Mouse (Mus musculus) kidney, postnatal 4 days (tissue): Measurements from ENCODE around the gene Nf1.

ENCODE experiments used
- DNase-seq, 2 experiments: peaks; one replicate each; pipeline ENCODE4 v3.0.0; 2021; ENCODE audit warnings: mixed read lengths in 2 of 2

The Nf1 gene

GRCm38 (mm10) chr11:79329585-79329984 is 9.9 kb upstream of the Nf1 start:
- no peak for DNase-seq

- DNase-seq, result no peak
Observed at GRCm38 (mm10) chr11:79335077-79335476, 4.4 kb upstream of the Nf1 start.

GRCm38 (mm10) chr11:79336722-79337267 is 2.7 kb upstream of the Nf1 start:
- peak; percentile 32 to 33 for DNase-seq

- no peak for DNase-seq
Observed at GRCm38 (mm10) chr11:79338621-79339020, 872 bp upstream of the Nf1 start.

GRCm38 (mm10) chr11:79339808-79340781 is 602 bp downstream of the Nf1 start:
- DNase-seq, result peak; percentile 69 to 78

- no peak for DNase-seq
Observed at GRCm38 (mm10) chr11:79356995-79357394, 17.5 kb downstream of the Nf1 start.

GRCm38 (mm10) chr11:79357397-79357796 is 17.9 kb downstream of the Nf1 start:
- DNase-seq, result no peak

GRCm38 (mm10) chr11:79364956-79365355 is 25.5 kb downstream of the Nf1 start:
- DNase-seq, result no peak

- DNase-seq, result no peak
Observed at GRCm38 (mm10) chr11:79366284-79366683, 26.8 kb downstream of the Nf1 start.

GRCm38 (mm10) chr11:79373031-79373430 is 33.5 kb downstream of the Nf1 start:
- DNase-seq, result peak; percentile 24 to 28

GRCm38 (mm10) chr11:79398336-79398735 is 58.8 kb downstream of the Nf1 start:
- DNase-seq, result peak; percentile 94 to 96

GRCm38 (mm10) chr11:79403625-79404319 is 64.3 kb downstream of the Nf1 start:
- no peak for DNase-seq

GRCm38 (mm10) chr11:79413761-79414513 is 74.4 kb downstream of the Nf1 start:
- no peak for DNase-seq

GRCm38 (mm10) chr11:79422496-79422895 is 83.0 kb downstream of the Nf1 start:
- no peak for DNase-seq

GRCm38 (mm10) chr11:79426571-79426970 is 87.1 kb downstream of the Nf1 start:
- DNase-seq, result no peak

GRCm38 (mm10) chr11:79427638-79428037 is 88.1 kb downstream of the Nf1 start:
- DNase-seq, result peak; percentile 20 to 44

GRCm38 (mm10) chr11:79435252-79435651 is 95.8 kb downstream of the Nf1 start:
- no peak for DNase-seq

GRCm38 (mm10) chr11:79448361-79448760 is 108.9 kb downstream of the Nf1 start:
- DNase-seq, result no peak

- DNase-seq, result peak; percentile 64 to 71
Observed at GRCm38 (mm10) chr11:79452966-79453365, 113.5 kb downstream of the Nf1 start.

- no peak for DNase-seq
Observed at GRCm38 (mm10) chr11:79457928-79458327, 118.4 kb downstream of the Nf1 start.

GRCm38 (mm10) chr11:79459846-79460245 is 120.4 kb downstream of the Nf1 start:
- no peak for DNase-seq

- DNase-seq, result no peak
Observed at GRCm38 (mm10) chr11:79460756-79461450, 121.4 kb downstream of the Nf1 start.
